In genomic region chr5:23578322-23578957, GRCm38 (mm10) we compare ENCODE assay signal across 19 mouse cellular contexts.
DNase-seq lines count a peak whose midpoint lies in the region; ATAC-seq and TF ChIP-seq lines count a peak whose summit lies in the region.
"Had no signal": no experiment of that assay in that cellular context is flagged by ENCODE, and none has a peak within 500 bp of the region (broad histone marks: within the 10 kb centered on the region; RNA-seq: fewer than 3 reads in every experiment).

No protein-coding gene starts in this region.

- H3K27ac ChIP-seq in left cerebral cortex, adult 2 months = peak overlapping the region; percentile 2; the same call in 1 of the 2 replicates
- H3K27ac ChIP-seq in hindbrain, embryonic 14.5 days = peak overlapping the region; percentile 10
- peak overlapping the region; percentile 80 for H3K27ac ChIP-seq in midbrain, embryonic 12.5 days (replicated peaks)

- no peaks in the 10 kb centered on the region for H3K27me3 ChIP-seq in hindbrain, embryonic 14.5 days (ENCODE audit: control insufficient read depth, insufficient read depth, low read length)
- H3K27me3 ChIP-seq in midbrain, embryonic 12.5 days = no peaks in the 10 kb centered on the region
- H3K27me3 ChIP-seq: heart, embryonic 12.5 days; limb, embryonic 12.5 days; megakaryocyte, embryonic 14.5 days had no signal

- 88% methylated on average over 4 of the region's 4 CpGs for WGBS in hindbrain, embryonic 14.5 days
- 89% methylated on average over 4 of the region's 4 CpGs for WGBS in midbrain, embryonic 12.5 days

- H3K9me3 ChIP-seq in hindbrain, embryonic 14.5 days (ENCODE audit: control insufficient read depth, low read length) = no peaks in the 10 kb centered on the region; the same call in 1 of the 2 replicates
- H3K9me3 ChIP-seq in midbrain, embryonic 12.5 days = no peaks in the 10 kb centered on the region
- H3K9me3 ChIP-seq: G1E; heart, embryonic 12.5 days; megakaryocyte, embryonic 14.5 days had no signal

- H3K36me3 ChIP-seq in hindbrain, embryonic 14.5 days (replicated peaks; ENCODE audit: control insufficient read depth, insufficient read depth) = no peaks in the 10 kb centered on the region
- no peaks in the 10 kb centered on the region for H3K36me3 ChIP-seq in midbrain, embryonic 12.5 days

- ATAC-seq in hindbrain, embryonic 14.5 days (ENCODE audit: low FRiP score) = no peak
- ATAC-seq in midbrain, embryonic 12.5 days (ENCODE audit: low FRiP score, low read depth) = 0 out of 2 replicates have a peak, but pooled peaks have one; percentile 9
- ATAC-seq: lung, postnatal 0 days had no signal

- intact Hi-C loops in left cerebral cortex, adult 2 months (cut with DNase I) = no loop called here

- no peak overlapping the region for H3K4me3 ChIP-seq in left cerebral cortex, adult 2 months
- no peak overlapping the region for H3K4me3 ChIP-seq in hindbrain, embryonic 14.5 days (replicated peaks; ENCODE audit: low read length)
- no peak overlapping the region for H3K4me3 ChIP-seq in midbrain, embryonic 12.5 days
- H3K4me3 ChIP-seq: heart, embryonic 12.5 days; limb, embryonic 12.5 days; megakaryocyte, embryonic 14.5 days had no signal

- DNase-seq in left cerebral cortex, adult 2 months (ENCODE audit: extremely low spot score in 1 of 2, low spot score in 2 of 2) = no peak
- DNase-seq in left cerebral cortex, adult 11 months (ENCODE audit: low spot score) = no peak
- peak; percentile 54 for DNase-seq in brain, adult 2 months (ENCODE audit: low read depth, low spot score)
- no peak for DNase-seq in hindbrain, embryonic 14.5 days (ENCODE audit: low spot score)
- DNase-seq in retina, embryonic 14.5 days (ENCODE audit: low spot score) = no peak
- DNase-seq in urinary bladder, adult 2 months (ENCODE audit: low spot score) = no peak
- DNase-seq in urinary bladder, postnatal 14 days (ENCODE audit: low spot score) = no peak
- DNase-seq: adrenal gland, postnatal 14 days; gastrocnemius, postnatal 36 days; heart, postnatal 36 days; kidney, adult 2 months; kidney, postnatal 4 days; thymus, adult 2 months had no signal

- H3K4me1 ChIP-seq in hindbrain, embryonic 14.5 days (replicated peaks; ENCODE audit: control insufficient read depth, insufficient read depth, low read length) = peaks cover 10% of the 10 kb centered on the region; the same call in 1 of the 2 replicates
- peaks cover 21% of the 10 kb centered on the region for H3K4me1 ChIP-seq in midbrain, embryonic 12.5 days

- TF ChIP-seq CTCF in left cerebral cortex, adult 2 months (IDR thresholded peaks at IDR 0.05) = no peak

- no peak overlapping the region for H3K9ac ChIP-seq in hindbrain, embryonic 14.5 days
- H3K9ac ChIP-seq in midbrain, embryonic 12.5 days (replicated peaks) = no peak overlapping the region; the same call in 1 of the 2 replicates
- H3K9ac ChIP-seq: heart, embryonic 12.5 days; limb, embryonic 12.5 days had no signal

- H3K4me2 ChIP-seq in hindbrain, embryonic 14.5 days (replicated peaks) = no peak overlapping the region
- H3K4me2 ChIP-seq in midbrain, embryonic 12.5 days (replicated peaks) = no peak overlapping the region
- H3K4me2 ChIP-seq: heart, embryonic 12.5 days; limb, embryonic 12.5 days had no signal

Comparison
In these comparisons a context has a peak if more than half of its experiments do, and no peak if none do; other contexts are left out.
1. H3K27ac ChIP-seq: peak in every context shown above with its lines; median percentile 80 in midbrain, embryonic 12.5 days; 10 in hindbrain, embryonic 14.5 days; 2 in left cerebral cortex, adult 2 months.